Comparison of ENCODE assay signal across 9 mouse cellular contexts in the genomic region with DNA sequence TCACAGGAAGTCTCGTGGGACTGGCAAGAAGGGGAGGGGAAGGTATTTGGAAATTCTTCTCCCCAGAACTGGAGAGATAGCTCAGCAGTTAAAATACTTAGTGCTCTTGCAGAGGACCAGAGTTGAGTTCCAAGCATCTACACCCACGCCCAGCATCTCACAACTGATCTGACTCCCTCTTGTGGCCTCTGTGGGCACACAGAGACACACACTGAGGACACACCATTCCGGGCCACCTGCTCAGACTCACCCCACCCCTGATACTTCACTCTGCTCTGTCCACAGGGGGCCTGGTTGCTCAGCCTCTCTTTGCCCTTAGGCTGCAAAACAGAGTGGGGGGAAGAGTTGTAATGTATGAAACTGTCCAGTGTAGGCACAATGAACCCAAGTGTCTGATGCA. TPM values are rescaled to one million over a fixed set of nuclear protein-coding genes. Genes with fewer than 3 reads are reported as not detected.
DNase-seq lines count a peak whose midpoint lies in the region; ATAC-seq and TF ChIP-seq lines count a peak whose summit lies in the region.
"Had no signal": no experiment of that assay in that cellular context is flagged by ENCODE, and none has a peak within 500 bp of the region (broad histone marks: within the 10 kb centered on the region; RNA-seq: fewer than 3 reads in every experiment).

No protein-coding gene starts in this region.

- H3K36me3 ChIP-seq in liver, adult 2 months (ENCODE audit: control insufficient read depth, insufficient read depth, low read length): no peaks in the 10 kb centered on the region
- no peaks in the 10 kb centered on the region for H3K36me3 ChIP-seq in liver, embryonic 11.5 days (ENCODE audit: control insufficient read depth, insufficient read depth, low read length)
- peaks cover 49% of the 10 kb centered on the region for H3K36me3 ChIP-seq in midbrain, embryonic 13.5 days

- H3K4me3 ChIP-seq in liver, adult 2 months (ENCODE audit: insufficient read depth, low read depth, low read length): no peak overlapping the region
- H3K4me3 ChIP-seq in liver, embryonic 11.5 days (ENCODE audit: low read depth, low read length): no peak overlapping the region
- H3K4me3 ChIP-seq in midbrain, embryonic 13.5 days (replicated peaks): 0 out of 2 replicates have a peak overlapping the region, but pooled peaks have one; percentile 72
- H3K4me3 ChIP-seq: limb, embryonic 10.5 days had no signal

- no peaks in the 10 kb centered on the region for H3K79me2 ChIP-seq in liver, adult 2 months (ENCODE audit: control insufficient read depth, insufficient read depth, low read length)

- TF ChIP-seq POLR2A in liver, adult 2 months (IDR thresholded peaks at IDR 0.05; ENCODE audit: extremely low read depth, insufficient read depth, low read length): no peak
- TF ChIP-seq POLR2A in brain, embryonic 14.5 days (IDR thresholded peaks at IDR 0.05; ENCODE audit: borderline replicate concordance, extremely low read depth, insufficient read depth, insufficient read length, poor library complexity, severe bottlenecking): no peak

- H3K9me3 ChIP-seq in liver, embryonic 11.5 days (ENCODE audit: control insufficient read depth, low read length): no peaks in the 10 kb centered on the region
- no peaks in the 10 kb centered on the region for H3K9me3 ChIP-seq in midbrain, embryonic 13.5 days
- H3K9me3 ChIP-seq: limb, embryonic 10.5 days had no signal

- H3K27ac ChIP-seq in liver, adult 2 months (replicated peaks; ENCODE audit: insufficient read depth, low read depth, low read length): no peak overlapping the region
- H3K27ac ChIP-seq in liver, embryonic 11.5 days (ENCODE audit: low read depth, low read length): no peak overlapping the region
- no peak overlapping the region for H3K27ac ChIP-seq in midbrain, embryonic 13.5 days

- DNase-seq in CD4-positive, CD25-positive, alpha-beta regulatory T cell, adult 2 months (ENCODE audit: low read depth, low spot score): peak; percentile 42
- DNase-seq in liver, adult 2 months (ENCODE audit: extremely low read depth, low read depth, low spot score): no peak
- no peak for DNase-seq in liver, embryonic 11.5 days (ENCODE audit: low spot score)
- no peak for DNase-seq in brain, embryonic 14.5 days (ENCODE audit: low read depth)
- no peak for DNase-seq in ovary, adult 18-20 months (ENCODE audit: low spot score)
- no peak for DNase-seq in kidney, adult 9 months

- peaks cover 5% of the 10 kb centered on the region; the same call in 1 of the 2 replicates for H3K4me1 ChIP-seq in liver, adult 2 months (ENCODE audit: control insufficient read depth, insufficient read depth, low read length)
- H3K4me1 ChIP-seq in liver, embryonic 11.5 days (replicated peaks; ENCODE audit: control insufficient read depth, insufficient read depth, low read length): peaks cover 25% of the 10 kb centered on the region
- H3K4me1 ChIP-seq in midbrain, embryonic 13.5 days (replicated peaks): peaks cover 67% of the 10 kb centered on the region

- peaks cover 18% of the 10 kb centered on the region for H3K27me3 ChIP-seq in liver, adult 2 months (ENCODE audit: control insufficient read depth, insufficient read depth, low read length)
- H3K27me3 ChIP-seq in liver, embryonic 11.5 days (replicated peaks; ENCODE audit: control insufficient read depth, insufficient read depth, low read length): peaks cover 7% of the 10 kb centered on the region; the same call in 1 of the 2 replicates
- H3K27me3 ChIP-seq in midbrain, embryonic 13.5 days: no peaks in the 10 kb centered on the region

- TF ChIP-seq CTCF in liver, adult 2 months (IDR thresholded peaks at IDR 0.05; ENCODE audit: low read depth, low read length): peak; percentile 29
- peak; percentile 34; the same call in 1 of the 2 replicates for TF ChIP-seq CTCF in brain, embryonic 14.5 days (IDR thresholded peaks at IDR 0.05; ENCODE audit: borderline replicate concordance, extremely low read depth, insufficient read depth, insufficient read length)

- no peak overlapping the region for H3K9ac ChIP-seq in liver, adult 2 months (ENCODE audit: low read depth, low read length)
- no peak overlapping the region for H3K9ac ChIP-seq in liver, embryonic 11.5 days (ENCODE audit: low read depth, low read length)
- no peak overlapping the region; the same call in 1 of the 2 replicates for H3K9ac ChIP-seq in midbrain, embryonic 13.5 days (replicated peaks)

- WGBS in liver, adult 2 months: 83% methylated on average over 3 of the region's 3 CpGs
- 63% methylated on average over 3 of the region's 3 CpGs for WGBS in liver, embryonic 11.5 days
- WGBS in midbrain, embryonic 13.5 days: 68% methylated on average over 3 of the region's 3 CpGs

- H3K4me2 ChIP-seq in liver, embryonic 11.5 days: no peak overlapping the region
- H3K4me2 ChIP-seq in midbrain, embryonic 13.5 days (replicated peaks): peak overlapping the region; percentile 87

- no peak for ATAC-seq in CD4-positive, CD25-positive, alpha-beta regulatory T cell, adult 4 months
- no peak for ATAC-seq in liver, embryonic 11.5 days (replicated peaks; ENCODE audit: low FRiP score)
- ATAC-seq in midbrain, embryonic 13.5 days: no peak

RNA-seq across cellular contexts. Expression of a gene that starts 3.4 kb away (rescaled TPM):
- polyA plus RNA-seq in CD4-positive, CD25-positive, alpha-beta regulatory T cell, adult 4 months (2017; shearing (Covaris generic)): under 1 TPM; 0.94 to 0.96 TPM
- 0.09 and 0.27 TPM in 2 replicates for total RNA-seq in liver, adult 2 months (2014; rRNA removed)
- 0.09 and 0.11 TPM in 2 replicates for polyA plus RNA-seq in liver, adult 2 months (2012; rRNA removed)
- 5.3 and 5.9 TPM in 2 replicates for polyA plus RNA-seq in liver, embryonic 11.5 days (2014; fragmentation: Nextera tagmentation; extraction: Ambion mirVana)
- 129 and 146 TPM in 2 replicates for polyA plus RNA-seq in brain, embryonic 14.5 days (2012; rRNA removed)
- polyA plus RNA-seq in midbrain, embryonic 13.5 days (2015; fragmentation: Nextera tagmentation; extraction: Ambion mirVana): 39.2 and 50.0 TPM in 2 replicates
